Mouse (Mus musculus) limb, embryonic 11.5 days (tissue): ENCODE measurements around the gene Proser2. TPM values are rescaled to one million over a fixed set of nuclear protein-coding genes. Genes with fewer than 3 reads are reported as not detected.

Experiments
- ATAC-seq: fragments of 200-750 bp; cut with Nextera tagmentation; 2 replicates; pipeline ENCODE4 v1.8.0; 2017; ENCODE audit warnings: low read depth; ENCODE audit not compliant: insufficient number of reproducible peaks, low FRiP score, low TSS enrichment
- DNase-seq: peaks from one replicate; pipeline ENCODE4 v3.0.0-alpha.2; 2015; ENCODE audit warnings: low spot score
- H3K27ac ChIP-seq: fragments of 300-500 bp; sonication (generic); replicated peaks from 2 replicates; pipeline ENCODE4 v1.5.1; 2014; ENCODE audit warnings: low read depth, mild to moderate bottlenecking, low read length
- H3K27me3 ChIP-seq: fragments of 300-500 bp; sonication (generic); 2 replicates; pipeline ENCODE4 v1.6.1; 2014; ENCODE audit warnings: mild to moderate bottlenecking, low read length, mixed read lengths; ENCODE audit not compliant: control insufficient read depth, insufficient read depth
- H3K36me3 ChIP-seq: fragments of 300-500 bp; sonication (generic); 2 replicates; pipeline ENCODE4 v1.6.1; 2014; ENCODE audit warnings: mild to moderate bottlenecking, low read length, moderate library complexity, mixed read lengths; ENCODE audit not compliant: control insufficient read depth, insufficient read depth
- H3K4me1 ChIP-seq: fragments of 300-500 bp; sonication (generic); 2 replicates; pipeline ENCODE4 v1.6.1; 2014; ENCODE audit warnings: low read length, mixed read lengths; ENCODE audit not compliant: control insufficient read depth, insufficient read depth
- H3K4me2 ChIP-seq: fragments of 300-500 bp; sonication (generic); 2 replicates; pipeline ENCODE4 v1.6.1; 2014; ENCODE audit warnings: low read depth, mild to moderate bottlenecking, moderate library complexity; ENCODE audit not compliant: severe bottlenecking
- H3K4me3 ChIP-seq: fragments of 300-500 bp; sonication (generic); 2 replicates; pipeline ENCODE4 v1.5.1; 2014; ENCODE audit warnings: low read depth, low read length
- H3K9ac ChIP-seq: fragments of 300-500 bp; sonication (generic); 2 replicates; pipeline ENCODE4 v1.6.1; 2014; ENCODE audit warnings: mild to moderate bottlenecking, low read length
- H3K9me3 ChIP-seq: fragments of 300-500 bp; sonication (generic); 2 replicates; pipeline ENCODE4 v1.6.1; 2016; ENCODE audit warnings: low read length; ENCODE audit not compliant: control insufficient read depth
- WGBS: fragments of 180-500 bp; shearing (Covaris S2); extraction: QIAGEN DNeasy Blood & Tissue Kit; methylation state at CpG from one replicate; pipeline ENCODE4 v1.1.7; 2014; 5-methylcytosine and 5-hydroxymethylcytosine counted together
- polyA plus RNA-seq: library from polyadenylated mRNA; unstranded; fragments of >200 nt; fragmentation: Nextera tagmentation; extraction: Ambion mirVana; gene quantifications from 2 replicates; pipeline ENCODE4 v1.2.1, GENCODE M21; 2014

Gene Proser2
- polyA plus RNA-seq, 1 experiment from 2014 or later: 4.8 TPM

DNA sequence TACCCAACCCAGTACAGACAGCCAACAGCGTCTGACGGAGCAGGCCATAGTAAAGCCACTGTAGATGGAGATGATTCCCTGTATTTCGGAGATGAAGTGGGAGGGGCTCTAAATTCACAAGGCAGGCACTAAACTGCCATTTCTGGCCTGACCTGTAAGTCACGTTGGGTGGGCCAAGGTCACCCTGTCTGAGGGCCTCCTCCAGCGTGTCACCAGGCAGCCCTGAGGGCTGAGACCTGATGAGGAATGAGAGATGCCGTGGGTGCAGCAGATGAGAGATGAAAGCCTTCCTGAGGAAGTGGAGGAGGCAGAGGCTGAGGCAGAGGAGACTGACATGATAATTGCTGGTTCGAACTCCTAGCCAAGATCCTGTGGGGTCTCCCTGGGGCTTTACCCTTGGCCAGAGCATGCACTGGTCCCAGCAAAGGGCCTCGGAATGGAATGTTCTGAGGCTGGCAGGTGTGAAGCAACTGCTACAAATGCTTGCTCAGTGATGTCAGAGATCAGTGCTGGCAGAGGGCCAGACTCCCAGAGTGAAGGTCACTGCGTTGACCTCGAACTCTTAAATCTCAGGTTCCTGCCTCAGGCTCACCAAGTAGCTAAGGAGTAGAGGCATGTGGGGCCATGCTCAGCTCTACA, 55.0 kb downstream of the Proser2 start:
- Histone ChIP-seq H3K36me3 (no peaks in the 10 kb centered on the region), H3K4me3 (no peak overlapping the region), H3K4me1 (peaks cover 7% of the 10 kb centered on the region), H3K9me3 (no peaks in the 10 kb centered on the region), H3K27ac (no peak overlapping the region), H3K4me2 (no peak overlapping the region), H3K27me3 (no peaks in the 10 kb centered on the region), H3K9ac (no peak overlapping the region)
- DNase-seq (peak; percentile 80), ATAC-seq (peak; percentile 33; the same call in 1 of the 2 replicates)
- WGBS: 44% methylated on average over 10 of the region's 10 CpGs

DNA sequence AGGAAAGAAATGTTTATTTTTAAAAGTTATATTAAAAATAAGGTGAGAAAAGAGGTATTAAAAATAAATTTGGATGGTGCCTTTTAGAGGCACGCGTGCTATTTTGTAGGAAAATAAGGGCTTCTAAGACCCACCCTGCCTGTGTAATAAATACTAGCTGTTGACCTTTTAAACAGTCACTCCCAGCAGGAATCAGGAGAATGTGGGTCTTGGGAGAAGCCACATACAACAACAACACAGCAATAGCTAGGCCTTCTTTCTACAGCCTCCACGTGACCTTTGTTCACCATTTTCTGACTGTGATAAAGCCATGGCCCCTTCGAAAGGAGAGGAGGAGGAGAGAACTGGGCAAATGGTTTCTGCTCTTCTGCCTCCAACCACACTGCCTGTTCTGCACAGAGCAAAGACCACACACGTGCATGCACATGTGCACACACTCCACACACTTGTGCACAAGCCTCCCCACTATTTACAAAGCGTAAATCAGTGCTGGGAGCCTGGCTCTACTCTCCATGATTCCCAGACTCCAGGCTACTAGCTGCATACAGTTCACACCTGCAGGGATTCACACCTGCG, 57.2 kb downstream of the Proser2 start:
- 77% methylated on average over 7 of the region's 7 CpGs for WGBS
- H3K4me2 ChIP-seq: no peak overlapping the region
- no peaks in the 10 kb centered on the region for H3K27me3 ChIP-seq
- DNase-seq (no peak), ATAC-seq (no peak)
- H3K4me1 ChIP-seq: peaks cover 7% of the 10 kb centered on the region
- H3K9ac ChIP-seq: no peak overlapping the region
- H3K27ac ChIP-seq: no peak overlapping the region
- H3K36me3 ChIP-seq: no peaks in the 10 kb centered on the region
- H3K4me3 ChIP-seq: no peak overlapping the region
- no peaks in the 10 kb centered on the region for H3K9me3 ChIP-seq

DNA sequence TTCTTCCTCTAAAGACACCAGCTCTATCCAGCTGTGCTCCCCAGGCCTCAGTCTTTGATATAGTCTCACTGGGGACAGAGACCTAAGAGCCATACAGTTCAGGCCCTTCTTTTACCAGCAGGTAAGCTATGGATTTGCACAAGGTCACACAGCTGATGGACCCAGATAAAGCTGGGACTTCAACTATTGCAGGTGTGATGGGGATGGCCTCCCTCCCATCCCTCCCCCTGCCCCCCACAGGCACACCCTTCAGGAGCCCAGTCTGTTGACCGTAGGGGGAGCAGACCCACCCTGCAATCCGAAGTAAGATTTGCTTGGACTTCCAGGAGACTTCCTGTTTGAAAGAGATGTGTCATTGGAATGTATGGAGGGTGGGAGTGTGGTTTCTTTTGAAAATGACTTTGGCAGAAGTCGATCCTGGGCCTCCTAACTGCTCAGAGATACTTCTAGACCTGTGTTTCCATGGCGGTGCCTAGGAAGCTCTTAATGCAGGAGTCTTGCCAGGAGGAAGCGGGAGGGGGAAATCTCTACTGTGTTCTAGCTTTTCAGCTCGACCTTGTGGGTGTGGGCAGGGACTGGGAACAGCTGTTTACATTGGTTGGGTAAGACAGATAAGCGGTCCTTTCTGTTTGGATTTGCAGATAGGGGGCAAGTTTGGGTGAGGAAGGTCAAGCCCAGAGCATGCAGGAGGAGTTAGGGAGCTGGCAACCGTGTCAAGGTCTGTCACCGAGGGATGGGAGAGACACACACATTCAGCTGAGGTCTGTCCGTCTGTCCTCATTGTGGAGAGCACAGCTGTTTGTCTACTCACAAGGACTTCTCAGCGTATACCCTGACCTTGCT, 58.2 kb downstream of the Proser2 start:
- no peak overlapping the region for H3K9ac ChIP-seq
- ATAC-seq (no peak; the same call in 1 of the 2 replicates), DNase-seq (no peak)
- H3K9me3 ChIP-seq: no peaks in the 10 kb centered on the region
- H3K4me3 ChIP-seq: no peak overlapping the region
- H3K4me2 ChIP-seq: no peak overlapping the region
- WGBS: 66% methylated on average over 11 of the region's 11 CpGs
- no peak overlapping the region for H3K27ac ChIP-seq
- H3K36me3 ChIP-seq: no peaks in the 10 kb centered on the region
- peaks cover 7% of the 10 kb centered on the region for H3K4me1 ChIP-seq
- no peaks in the 10 kb centered on the region for H3K27me3 ChIP-seq

DNA sequence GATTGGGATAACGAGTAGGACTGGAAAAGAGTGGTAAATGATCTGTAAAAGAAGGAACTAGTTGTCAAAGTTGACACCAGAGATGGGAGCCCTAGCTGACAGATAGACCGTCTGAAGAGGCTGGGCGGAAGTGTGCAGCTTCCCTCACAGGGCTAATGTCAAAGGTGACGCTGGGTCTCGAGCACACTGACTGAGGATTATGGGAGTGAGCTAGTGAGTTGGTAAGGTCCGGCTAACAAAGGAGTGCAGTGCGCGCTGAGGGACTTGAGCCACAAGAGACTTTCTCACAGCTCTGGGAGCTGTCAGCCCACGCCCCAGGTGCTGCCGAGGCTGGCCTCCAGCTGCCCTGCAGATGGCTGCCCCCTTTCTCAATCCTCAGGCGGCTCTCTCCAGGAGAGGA, 59.1 kb downstream of the Proser2 start:
- Histone ChIP-seq H3K36me3 (no peaks in the 10 kb centered on the region), H3K4me1 (peaks cover 7% of the 10 kb centered on the region), H3K9ac (no peak overlapping the region), H3K4me3 (no peak overlapping the region), H3K27ac (no peak overlapping the region), H3K27me3 (no peaks in the 10 kb centered on the region), H3K9me3 (no peaks in the 10 kb centered on the region), H3K4me2 (no peak overlapping the region)
- ATAC-seq (no peak), DNase-seq (no peak)
- WGBS: 31% methylated on average over 11 of the region's 11 CpGs

- H3K4me1 ChIP-seq: 0 out of 2 replicates have a peak, but pooled peaks cover 2% of the 10 kb centered on the region
- DNase-seq (no peak), ATAC-seq (no peak)
- no peaks in the 10 kb centered on the region for H3K27me3 ChIP-seq
- no peak overlapping the region for H3K9ac ChIP-seq
- H3K27ac ChIP-seq: no peak overlapping the region
- H3K4me2 ChIP-seq: no peak overlapping the region
- H3K36me3 ChIP-seq: no peaks in the 10 kb centered on the region
- no peak overlapping the region for H3K4me3 ChIP-seq
- H3K9me3 ChIP-seq: no peaks in the 10 kb centered on the region
- WGBS: 94% methylated on average over 6 of the region's 6 CpGs
Measured at GRCm38 (mm10) chr2:6067341-6067740, 62.7 kb downstream of the Proser2 start.

GRCm38 (mm10) chr2:6060071-6060804, 69.8 kb downstream of the Proser2 start:
- H3K4me2 ChIP-seq: no peak overlapping the region
- H3K4me3 ChIP-seq: no peak overlapping the region
- H3K36me3 ChIP-seq: peaks cover 6% of the 10 kb centered on the region; the same call in 1 of the 2 replicates
- H3K9ac ChIP-seq: no peak overlapping the region
- ATAC-seq: no peak
- no peaks in the 10 kb centered on the region for H3K4me1 ChIP-seq
- no peak for DNase-seq
- H3K9me3 ChIP-seq: no peaks in the 10 kb centered on the region
- 74% methylated on average over 10 of the region's 10 CpGs for WGBS
- H3K27me3 ChIP-seq: no peaks in the 10 kb centered on the region
- H3K27ac ChIP-seq: no peak overlapping the region

GRCm38 (mm10) chr2:6059291-6059690, 70.7 kb downstream of the Proser2 start:
- Histone ChIP-seq H3K9me3 (no peaks in the 10 kb centered on the region), H3K36me3 (peaks cover 8% of the 10 kb centered on the region; the same call in 1 of the 2 replicates), H3K4me1 (no peaks in the 10 kb centered on the region), H3K27me3 (no peaks in the 10 kb centered on the region), H3K4me3 (no peak overlapping the region), H3K4me2 (no peak overlapping the region), H3K9ac (no peak overlapping the region), H3K27ac (no peak overlapping the region)
- ATAC-seq (no peak), DNase-seq (no peak)
- 89% methylated on average over 2 of the region's 2 CpGs for WGBS

- H3K4me2 ChIP-seq: no peak overlapping the region
- H3K36me3 ChIP-seq: peaks cover 13% of the 10 kb centered on the region; the same call in 1 of the 2 replicates
- H3K9me3 ChIP-seq: no peaks in the 10 kb centered on the region
- H3K4me1 ChIP-seq: no peaks in the 10 kb centered on the region
- H3K27ac ChIP-seq: no peak overlapping the region
- no peak for DNase-seq
- no peaks in the 10 kb centered on the region for H3K27me3 ChIP-seq
- 94% methylated on average over 3 of the region's 3 CpGs for WGBS
- H3K4me3 ChIP-seq: no peak overlapping the region
- H3K9ac ChIP-seq: no peak overlapping the region
- ATAC-seq: no peak
Measured at GRCm38 (mm10) chr2:6056518-6056917, 73.5 kb downstream of the Proser2 start.
